Mouse (Mus musculus): ENCODE data around the gene Lnx1. TPM values are rescaled to one million over a fixed set of nuclear protein-coding genes. Genes with fewer than 3 reads are reported as not detected.

Lnx1 gene
- polyA plus RNA-seq, 1 experiment from 2014 or later = 2.0 TPM

DNA sequence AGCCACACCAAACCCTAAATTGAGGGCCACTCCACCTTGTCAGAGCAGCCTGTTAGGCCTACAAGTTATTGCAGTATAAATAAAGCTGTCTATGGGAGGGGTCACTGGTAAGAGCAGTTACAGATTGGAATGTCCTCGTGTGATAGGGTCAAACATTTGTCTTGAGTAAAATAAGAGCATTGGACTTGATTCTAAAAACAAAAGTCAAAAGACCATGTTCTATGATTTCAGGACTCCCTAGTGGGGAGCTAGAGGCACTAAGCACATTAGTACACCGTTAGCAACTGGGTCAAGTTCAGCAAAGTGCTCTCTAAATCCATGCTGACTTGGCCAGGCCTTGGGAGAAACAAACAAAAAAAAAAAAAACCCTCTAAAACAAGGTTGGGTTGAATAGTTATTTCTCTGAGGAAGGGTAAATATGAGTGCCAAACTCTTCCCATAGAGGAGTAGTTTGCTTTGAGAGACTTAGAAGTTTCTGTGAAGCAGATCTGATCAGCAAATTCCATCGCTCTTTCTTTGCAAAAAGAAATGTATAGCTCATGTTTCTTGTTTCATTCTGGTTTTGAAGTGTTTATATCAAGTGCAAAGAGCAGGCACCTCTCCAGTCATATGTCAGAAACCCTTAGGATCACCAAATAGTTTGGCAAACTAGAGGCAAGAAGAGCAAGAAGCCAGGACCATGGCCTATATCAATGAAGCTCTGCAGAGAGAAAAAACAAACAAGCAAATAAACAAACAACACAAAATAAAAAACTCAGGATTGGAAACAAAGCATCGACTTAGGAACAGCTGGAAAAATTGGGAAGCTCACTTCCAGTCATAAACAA lies 40.8 kb downstream of the Lnx1 start:
- DNase-seq (ENCODE audit: low spot score) = no peak
- Histone ChIP-seq H3K9me3 (replicated peaks) (no peaks in the 10 kb centered on the region), H3K27ac (no peak overlapping the region), H3K4me3 (no peak overlapping the region), H3K4me1 (peaks cover 40% of the 10 kb centered on the region), H3K36me3 (no peaks in the 10 kb centered on the region), H3K27me3 (ENCODE audit: low read depth, poor library complexity, severe bottlenecking) (no peaks in the 10 kb centered on the region)
- 77% methylated on average over 4 of the region's 4 CpGs for WGBS

DNA sequence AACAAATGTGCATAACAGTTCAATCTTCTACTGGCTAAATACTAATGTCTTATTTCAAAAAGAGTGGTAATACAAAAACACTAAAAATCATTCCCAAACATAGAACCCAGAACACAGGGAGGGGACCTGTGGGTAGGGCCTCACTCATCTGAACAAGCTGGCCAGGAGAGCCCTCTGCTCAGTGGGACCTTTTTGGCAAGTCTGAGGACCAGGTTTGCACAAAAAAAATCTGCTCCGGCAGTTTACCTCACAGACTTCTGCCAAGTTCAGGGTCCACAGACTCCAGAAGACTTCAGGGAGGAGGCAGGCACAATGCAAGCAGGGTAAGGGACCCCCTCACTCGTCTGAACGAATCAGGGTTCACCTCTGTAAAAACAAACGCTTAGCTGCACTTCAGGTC lies 42.9 kb downstream of the Lnx1 start:
- Histone ChIP-seq H3K4me3 (no peak overlapping the region), H3K27ac (peak overlapping the region; percentile 59; the same call in 1 of the 2 replicates), H3K4me1 (peaks cover 40% of the 10 kb centered on the region), H3K36me3 (no peaks in the 10 kb centered on the region), H3K27me3 (ENCODE audit: low read depth, poor library complexity, severe bottlenecking) (no peaks in the 10 kb centered on the region), H3K9me3 (replicated peaks) (no peaks in the 10 kb centered on the region)
- 53% methylated on average over 4 of the region's 4 CpGs for WGBS
- no peak for DNase-seq (ENCODE audit: low spot score)

DNA sequence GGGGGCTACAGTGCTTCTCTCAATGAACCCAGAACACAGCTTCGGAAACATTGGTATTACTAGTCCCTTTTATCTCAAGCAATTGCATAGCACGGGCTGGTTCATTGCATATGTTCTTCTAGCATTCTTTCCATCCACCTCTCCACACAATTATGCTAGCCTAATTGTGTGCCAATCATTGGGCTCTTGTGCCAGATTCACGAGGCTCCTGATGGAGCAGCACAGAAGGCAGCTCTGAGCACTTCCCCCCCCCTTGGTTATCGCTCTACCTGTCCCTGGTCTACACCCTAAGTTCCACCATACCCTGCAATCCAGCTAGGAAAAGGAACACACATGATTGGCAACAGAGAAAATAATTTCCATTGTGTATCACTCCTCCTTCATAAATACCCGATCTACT lies 43.4 kb downstream of the Lnx1 start:
- Histone ChIP-seq H3K4me1 (peaks cover 40% of the 10 kb centered on the region), H3K36me3 (no peaks in the 10 kb centered on the region), H3K9me3 (replicated peaks) (no peaks in the 10 kb centered on the region), H3K27me3 (ENCODE audit: low read depth, poor library complexity, severe bottlenecking) (no peaks in the 10 kb centered on the region), H3K27ac (no peak overlapping the region), H3K4me3 (no peak overlapping the region)
- no peak for DNase-seq (ENCODE audit: low spot score)
- WGBS = 93% methylated on average over 5 of the region's 5 CpGs

DNA sequence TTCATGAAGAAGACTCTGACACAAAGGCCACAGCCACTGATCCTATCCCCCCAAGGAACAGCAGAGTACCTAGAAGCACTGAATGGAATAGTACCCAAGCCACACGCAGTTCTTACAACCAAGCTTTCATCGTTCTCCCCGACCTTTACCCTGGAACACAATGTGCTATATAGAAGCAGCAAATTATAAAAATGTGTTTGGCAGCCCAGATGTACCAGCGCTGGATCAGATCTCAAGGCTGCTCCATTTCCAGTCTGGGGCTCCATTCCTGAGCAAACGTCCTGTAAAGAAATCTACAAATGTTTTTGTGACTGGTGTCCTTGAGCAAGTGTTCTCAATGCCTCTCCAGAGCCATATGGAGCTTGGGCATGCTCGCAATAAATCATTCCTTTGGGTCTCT lies 44.8 kb downstream of the Lnx1 start:
- no peaks in the 10 kb centered on the region for H3K27me3 ChIP-seq (ENCODE audit: low read depth, poor library complexity, severe bottlenecking)
- H3K4me1 ChIP-seq = peaks cover 40% of the 10 kb centered on the region
- 0 out of 2 replicates have a peak overlapping the region, but pooled peaks have one; percentile 8 for H3K27ac ChIP-seq
- no peaks in the 10 kb centered on the region for H3K36me3 ChIP-seq
- H3K4me3 ChIP-seq = no peak overlapping the region
- no peaks in the 10 kb centered on the region for H3K9me3 ChIP-seq (replicated peaks)
- WGBS = 79% methylated on average over 6 of the region's 6 CpGs
- DNase-seq (ENCODE audit: low spot score) = no peak

DNA sequence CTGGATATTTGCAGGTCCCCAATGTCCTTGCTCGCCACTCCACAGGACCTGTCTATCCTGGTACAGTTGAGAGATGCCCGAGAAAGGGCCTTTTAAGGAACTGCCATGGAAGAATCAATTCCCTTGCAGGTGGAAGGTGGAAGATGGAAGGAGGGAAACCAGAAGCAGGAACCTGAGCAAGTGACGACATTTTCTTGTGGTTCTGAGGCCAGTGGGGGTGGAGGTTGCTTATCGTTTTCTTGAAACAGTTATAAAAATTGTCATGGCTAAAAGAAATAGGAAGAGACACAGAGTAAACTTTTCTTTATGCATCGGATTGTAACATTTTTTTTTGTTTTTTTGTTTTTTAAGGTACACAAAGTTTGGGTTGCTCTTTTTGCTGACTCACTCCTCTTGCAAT lies 46.3 kb downstream of the Lnx1 start:
- no peaks in the 10 kb centered on the region for H3K36me3 ChIP-seq
- no peaks in the 10 kb centered on the region for H3K27me3 ChIP-seq (ENCODE audit: low read depth, poor library complexity, severe bottlenecking)
- WGBS = 85% methylated on average over 5 of the region's 5 CpGs
- no peak overlapping the region for H3K4me3 ChIP-seq
- peaks cover 36% of the 10 kb centered on the region for H3K4me1 ChIP-seq
- H3K27ac ChIP-seq = no peak overlapping the region
- no peak for DNase-seq (ENCODE audit: low spot score)
- no peaks in the 10 kb centered on the region for H3K9me3 ChIP-seq (replicated peaks)

DNA sequence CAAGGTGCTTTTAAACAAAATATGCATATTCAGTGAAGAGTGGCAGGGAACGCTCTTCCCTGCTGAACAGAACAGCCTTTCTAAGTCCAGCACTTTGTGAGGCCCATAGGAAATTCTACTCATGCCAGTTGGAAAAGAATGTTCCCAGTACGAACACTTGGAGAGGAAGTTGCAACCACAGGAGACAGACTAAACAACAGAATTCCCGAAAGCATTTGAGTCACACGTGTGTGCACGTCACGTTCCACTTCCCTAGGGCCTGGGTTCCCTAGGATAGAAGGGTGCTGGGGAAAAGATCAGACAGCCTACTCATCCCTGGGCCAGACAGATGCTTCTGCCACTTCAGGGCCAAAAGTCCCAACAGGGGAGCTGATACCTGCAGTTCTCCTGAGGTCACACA lies 48.2 kb downstream of the Lnx1 start:
- 92% methylated on average over 6 of the region's 6 CpGs for WGBS
- Histone ChIP-seq H3K9me3 (replicated peaks) (no peaks in the 10 kb centered on the region), H3K27ac (peak overlapping the region; percentile 39; the same call in 1 of the 2 replicates), H3K36me3 (no peaks in the 10 kb centered on the region), H3K27me3 (ENCODE audit: low read depth, poor library complexity, severe bottlenecking) (no peaks in the 10 kb centered on the region), H3K4me3 (no peak overlapping the region), H3K4me1 (peaks cover 19% of the 10 kb centered on the region)
- DNase-seq (ENCODE audit: low spot score) = no peak

DNA sequence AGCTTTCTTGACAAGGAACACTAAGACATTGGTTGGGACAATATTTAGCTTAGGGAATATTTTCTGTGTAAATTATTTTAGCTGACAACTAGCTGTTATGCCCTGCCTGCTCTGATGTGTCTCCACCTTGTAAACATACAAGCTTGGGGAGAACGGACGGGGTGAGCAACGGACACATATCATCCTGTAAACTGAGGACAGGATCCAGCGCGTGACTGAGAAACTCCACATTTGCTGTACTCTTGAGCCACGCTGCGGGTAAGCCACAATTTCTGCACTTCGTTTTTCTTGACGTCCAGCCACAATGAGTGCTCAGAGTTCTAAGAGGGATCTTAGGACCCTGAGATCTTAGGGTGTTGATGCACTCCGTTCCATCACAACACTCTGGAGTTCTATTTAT lies 48.9 kb downstream of the Lnx1 start:
- H3K4me3 ChIP-seq = no peak overlapping the region
- 93% methylated on average over 10 of the region's 10 CpGs for WGBS

DNA sequence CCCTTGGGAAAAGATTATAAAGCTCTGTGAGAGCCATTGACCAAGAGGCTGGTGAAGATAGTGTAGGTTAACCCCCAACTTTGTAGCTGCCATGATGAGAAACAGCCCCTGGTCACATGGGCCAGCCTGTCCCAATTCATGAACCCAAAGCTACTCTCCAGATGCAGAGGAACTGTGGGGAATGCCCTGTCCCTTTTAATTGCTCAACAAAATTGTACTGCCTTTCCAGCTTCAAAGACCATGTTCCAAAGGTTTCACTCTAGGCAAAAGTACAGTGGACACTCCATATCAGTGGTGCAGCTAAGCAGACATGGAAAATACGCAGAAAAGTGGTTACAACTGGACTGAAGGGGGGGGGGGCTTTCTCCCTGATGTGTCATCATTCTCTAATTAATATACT lies 53.6 kb downstream of the Lnx1 start:
- Histone ChIP-seq H3K9me3 (replicated peaks) (no peaks in the 10 kb centered on the region), H3K4me3 (no peak overlapping the region), H3K27ac (no peak overlapping the region), H3K36me3 (no peaks in the 10 kb centered on the region), H3K4me1 (peaks cover 16% of the 10 kb centered on the region), H3K27me3 (ENCODE audit: low read depth, poor library complexity, severe bottlenecking) (no peaks in the 10 kb centered on the region)
- WGBS = 89% methylated on average over 1 of the region's 1 CpGs
- DNase-seq (ENCODE audit: low spot score) = no peak

More for the DNA sequence above, 48.9 kb downstream of the Lnx1 start:
- no peak overlapping the region for H3K27ac ChIP-seq
- H3K9me3 ChIP-seq (replicated peaks) = no peaks in the 10 kb centered on the region
- no peaks in the 10 kb centered on the region for H3K27me3 ChIP-seq (ENCODE audit: low read depth, poor library complexity, severe bottlenecking)
- H3K36me3 ChIP-seq = no peaks in the 10 kb centered on the region
- DNase-seq (ENCODE audit: low spot score) = no peak
- H3K4me1 ChIP-seq = peaks cover 12% of the 10 kb centered on the region

DNA sequence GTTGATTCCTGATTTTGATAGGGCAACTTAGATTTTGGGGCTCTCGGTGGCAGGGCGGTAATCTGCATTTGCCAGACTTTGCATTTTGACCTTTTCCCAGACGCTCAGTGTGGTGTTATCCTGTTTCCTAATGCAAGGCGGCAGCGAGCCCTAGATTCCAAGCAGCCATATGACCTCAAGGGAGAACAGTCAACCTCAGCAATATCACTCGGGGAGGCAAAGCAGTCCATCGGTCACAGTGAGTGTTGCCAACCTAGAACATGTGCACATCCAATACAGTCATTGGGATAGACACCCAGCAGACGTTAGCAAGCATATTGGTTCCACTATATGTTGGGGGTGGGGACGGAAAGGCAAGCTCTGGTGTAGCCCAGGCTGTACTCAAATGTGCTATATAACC lies 54.5 kb downstream of the Lnx1 start:
- Histone ChIP-seq H3K4me1 (peaks cover 17% of the 10 kb centered on the region), H3K27me3 (ENCODE audit: low read depth, poor library complexity, severe bottlenecking) (no peaks in the 10 kb centered on the region), H3K4me3 (no peak overlapping the region), H3K9me3 (replicated peaks) (no peaks in the 10 kb centered on the region), H3K36me3 (no peaks in the 10 kb centered on the region), H3K27ac (peak overlapping the region; percentile 36; the same call in 1 of the 2 replicates)
- no peak for DNase-seq (ENCODE audit: low spot score)
- WGBS = 81% methylated on average over 9 of the region's 9 CpGs

DNA sequence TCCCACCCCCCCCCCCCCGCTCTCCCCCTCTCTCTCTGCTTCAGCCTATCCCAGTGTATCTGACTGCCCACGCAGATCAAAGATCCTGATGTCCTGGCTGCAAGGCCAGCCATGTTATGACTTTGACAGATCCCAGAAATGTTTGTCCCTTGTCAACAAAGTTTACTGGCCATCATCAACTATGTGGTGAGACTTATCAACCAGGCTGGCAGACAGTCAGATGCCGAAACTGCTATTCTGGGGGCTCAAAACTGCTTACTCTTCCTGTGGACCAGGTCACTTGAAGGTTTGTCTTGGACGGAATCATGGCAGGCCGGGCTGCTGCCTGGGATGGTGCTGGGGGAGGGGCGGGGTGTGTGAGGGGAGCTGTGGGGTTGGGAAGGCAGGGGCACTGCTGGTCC lies 55.1 kb downstream of the Lnx1 start:
- H3K36me3 ChIP-seq = no peaks in the 10 kb centered on the region
- H3K9me3 ChIP-seq (replicated peaks) = no peaks in the 10 kb centered on the region
- H3K4me1 ChIP-seq = peaks cover 24% of the 10 kb centered on the region
- no peaks in the 10 kb centered on the region for H3K27me3 ChIP-seq (ENCODE audit: low read depth, poor library complexity, severe bottlenecking)
- H3K4me3 ChIP-seq = no peak overlapping the region
- peak overlapping the region; percentile 36; the same call in 1 of the 2 replicates for H3K27ac ChIP-seq
- 33% methylated on average over 5 of the region's 6 CpGs for WGBS
- DNase-seq (ENCODE audit: low spot score) = no peak

DNA sequence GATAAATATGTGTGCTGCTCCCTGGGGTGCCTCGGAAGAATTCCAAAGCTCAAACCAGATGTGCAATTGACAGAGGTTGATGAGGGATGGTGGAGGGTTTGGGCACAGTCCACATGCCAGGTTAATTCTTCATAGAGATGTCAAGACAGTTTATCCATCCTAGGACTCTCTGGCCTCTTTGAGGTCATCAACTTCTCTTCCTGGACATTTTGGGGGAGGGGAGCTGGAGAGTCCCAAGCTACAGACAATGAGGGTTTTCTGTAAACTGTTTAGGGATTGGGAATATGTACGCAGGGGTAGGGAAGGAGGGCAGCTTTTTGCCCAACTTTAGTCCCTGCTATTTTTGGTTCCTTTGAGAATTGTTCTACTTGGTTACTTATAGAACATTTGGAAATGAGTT lies 60.4 kb downstream of the Lnx1 start:
- Histone ChIP-seq H3K4me1 (peaks cover 21% of the 10 kb centered on the region), H3K36me3 (no peaks in the 10 kb centered on the region), H3K27me3 (ENCODE audit: low read depth, poor library complexity, severe bottlenecking) (no peaks in the 10 kb centered on the region), H3K27ac (0 out of 2 replicates have a peak overlapping the region, but pooled peaks have one; percentile 47), H3K9me3 (replicated peaks) (no peaks in the 10 kb centered on the region), H3K4me3 (no peak overlapping the region)
- no peak for DNase-seq (ENCODE audit: low spot score)
- 62% methylated on average over 2 of the region's 2 CpGs for WGBS

DNA sequence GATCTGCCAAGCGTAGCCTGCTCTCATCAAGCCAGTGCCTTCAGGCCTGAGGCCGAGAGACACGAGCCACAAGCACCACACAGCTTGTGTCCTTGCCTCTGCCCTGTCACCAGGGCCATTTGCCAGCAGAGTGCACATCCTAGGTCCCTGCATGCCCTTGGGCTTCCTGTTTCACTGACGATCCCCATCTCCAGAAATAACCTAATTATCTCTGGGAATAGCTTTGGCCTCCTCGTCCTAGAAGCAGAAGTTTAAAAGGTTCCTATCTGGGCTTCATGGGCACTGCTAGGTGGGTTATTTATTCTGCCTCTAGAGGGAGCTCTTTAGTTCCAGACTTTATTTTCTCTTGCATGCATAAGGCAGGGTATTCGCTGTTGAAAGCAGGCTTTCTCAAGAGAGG lies 61.7 kb downstream of the Lnx1 start:
- peaks cover 17% of the 10 kb centered on the region for H3K4me1 ChIP-seq
- H3K9me3 ChIP-seq (replicated peaks) = no peaks in the 10 kb centered on the region
- H3K4me3 ChIP-seq = no peak overlapping the region
- H3K27ac ChIP-seq = peak overlapping the region; percentile 27
- DNase-seq (ENCODE audit: low spot score) = no peak
- 53% methylated on average over 6 of the region's 6 CpGs for WGBS
- H3K27me3 ChIP-seq (ENCODE audit: low read depth, poor library complexity, severe bottlenecking) = no peaks in the 10 kb centered on the region
- no peaks in the 10 kb centered on the region for H3K36me3 ChIP-seq

DNA sequence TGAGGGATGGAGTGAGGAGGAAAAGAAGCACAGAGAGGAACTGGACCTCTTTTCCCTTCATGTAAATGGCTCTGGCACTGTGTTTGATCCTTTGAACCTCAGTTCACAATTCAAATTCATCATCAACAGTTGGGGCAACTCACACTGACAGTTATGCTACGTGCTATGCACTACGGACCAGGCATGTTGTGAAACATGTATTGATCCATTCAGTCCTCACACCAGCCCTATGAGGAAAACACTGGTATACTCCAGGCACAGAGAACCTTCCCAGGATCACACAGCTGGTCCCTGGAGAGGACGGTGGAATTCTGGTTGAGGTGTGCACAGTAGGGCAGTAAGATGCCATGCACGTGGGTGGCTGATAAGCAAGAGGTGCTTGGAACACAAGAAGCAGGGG lies 62.2 kb downstream of the Lnx1 start:
- Histone ChIP-seq H3K4me1 (peaks cover 17% of the 10 kb centered on the region), H3K27me3 (ENCODE audit: low read depth, poor library complexity, severe bottlenecking) (no peaks in the 10 kb centered on the region), H3K36me3 (no peaks in the 10 kb centered on the region), H3K4me3 (no peak overlapping the region), H3K9me3 (replicated peaks) (no peaks in the 10 kb centered on the region), H3K27ac (peak overlapping the region; percentile 27)
- no peak for DNase-seq (ENCODE audit: low spot score)
- WGBS = 94% methylated on average over 4 of the region's 4 CpGs

Data from limb, embryonic 10.5 days (tissue).